Mouse (Mus musculus) spleen, postnatal 4 days (tissue): ENCODE data around the gene Myl7.

ENCODE experiments used
- DNase-seq, 2 experiments: peaks; one replicate each; pipeline ENCODE4 v3.0.0; 2022; ENCODE audit warnings: low spot score in 2 of 2

The Myl7 gene

GRCm38 (mm10) chr11:5862394-5863105 lies 36.0 kb downstream of the Myl7 start:
- DNase-seq: no peak

GRCm38 (mm10) chr11:5861678-5862393 lies 36.7 kb downstream of the Myl7 start, which contains the start of gene Aebp1:
Aebp1 (plus strand) TSS chr11:5861947.
- DNase-seq: peak in 1 of 2 experiments; percentile 33

- no peak for DNase-seq
Measured at GRCm38 (mm10) chr11:5860639-5861038, 37.9 kb downstream of the Myl7 start.

GRCm38 (mm10) chr11:5859883-5860550 lies 38.6 kb downstream of the Myl7 start:
- DNase-seq: no peak

- DNase-seq: no peak
Measured at GRCm38 (mm10) chr11:5858723-5859122, 39.9 kb downstream of the Myl7 start.

GRCm38 (mm10) chr11:5856479-5857130 lies 42.0 kb downstream of the Myl7 start:
- DNase-seq: no peak

- DNase-seq: no peak
Measured at GRCm38 (mm10) chr11:5855902-5856301, 42.7 kb downstream of the Myl7 start.

GRCm38 (mm10) chr11:5855481-5855880 lies 43.1 kb downstream of the Myl7 start:
- DNase-seq: no peak

GRCm38 (mm10) chr11:5852314-5852713 lies 46.3 kb downstream of the Myl7 start:
- no peak for DNase-seq

GRCm38 (mm10) chr11:5851021-5851736 lies 47.4 kb downstream of the Myl7 start:
- DNase-seq: no peak

- DNase-seq: no peak
Measured at GRCm38 (mm10) chr11:5850452-5850851, 48.1 kb downstream of the Myl7 start.

GRCm38 (mm10) chr11:5849316-5849715 lies 49.3 kb downstream of the Myl7 start:
- DNase-seq: no peak

GRCm38 (mm10) chr11:5848741-5849140 lies 49.8 kb downstream of the Myl7 start:
- no peak for DNase-seq

- DNase-seq: no peak
Measured at GRCm38 (mm10) chr11:5846639-5847345, 51.8 kb downstream of the Myl7 start.
